Mouse (Mus musculus) intestine, postnatal 0 days (tissue): ENCODE results near the gene Zdhhc7. TPM values are rescaled to one million over a fixed set of nuclear protein-coding genes. Genes with fewer than 3 reads are reported as not detected.

Experiments
- ATAC-seq: fragments of 200-750 bp; cut with Nextera tagmentation; 2 replicates; pipeline ENCODE4 v1.8.0; 2017; ENCODE audit warnings: mild to moderate bottlenecking, moderate TSS enrichment, moderate library complexity
- H3K27ac ChIP-seq: fragments of 300-500 bp; sonication (generic); 2 replicates; pipeline ENCODE4 v1.5.1; 2014; ENCODE audit warnings: mild to moderate bottlenecking, low read depth, low read length, moderate library complexity
- H3K27me3 ChIP-seq: fragments of 300-500 bp; sonication (generic); replicated peaks from 2 replicates; pipeline ENCODE4 v1.6.1; 2014; ENCODE audit warnings: low read length, mixed read lengths; ENCODE audit not compliant: control insufficient read depth, insufficient read depth
- H3K36me3 ChIP-seq: fragments of 300-500 bp; sonication (generic); 2 replicates; pipeline ENCODE4 v1.6.1; 2014; ENCODE audit warnings: mild to moderate bottlenecking, moderate library complexity; ENCODE audit not compliant: control insufficient read depth, insufficient read depth
- H3K4me1 ChIP-seq: fragments of 300-500 bp; sonication (generic); replicated peaks from 2 replicates; pipeline ENCODE4 v1.6.1; 2014; ENCODE audit warnings: antibody characterized with exemption, low read length, mixed read lengths; ENCODE audit not compliant: control insufficient read depth, insufficient read depth
- H3K4me2 ChIP-seq: fragments of 300-500 bp; sonication (generic); replicated peaks from 2 replicates; pipeline ENCODE4 v1.6.1; 2014; ENCODE audit warnings: low read depth, mild to moderate bottlenecking, moderate library complexity
- H3K4me3 ChIP-seq: fragments of 300-500 bp; sonication (generic); 2 replicates; pipeline ENCODE4 v1.5.1; 2014; ENCODE audit warnings: low read depth, low read length
- H3K9ac ChIP-seq: fragments of 300-500 bp; sonication (generic); 2 replicates; pipeline ENCODE4 v1.6.1; 2014; ENCODE audit warnings: mild to moderate bottlenecking, low read depth, low read length
- H3K9me3 ChIP-seq: fragments of 300-500 bp; sonication (generic); 2 replicates; pipeline ENCODE4 v1.6.1; 2016; ENCODE audit warnings: mixed run types; ENCODE audit not compliant: control insufficient read depth
- CTCF ChIP-seq: sonication (generic); IDR thresholded peaks from 2 replicates; pipeline ENCODE4 v1.5.1; 2016; ENCODE audit warnings: low read depth, mild to moderate bottlenecking, control low read depth, antibody characterized with exemption, moderate library complexity
- WGBS: fragments of 180-500 bp; shearing (Covaris S2); extraction: QIAGEN DNeasy Blood & Tissue Kit; methylation state at CpG from one replicate; pipeline ENCODE4 v1.1.7; 2014; 5-methylcytosine and 5-hydroxymethylcytosine counted together
- polyA plus RNA-seq: library from polyadenylated mRNA; unstranded; fragments of >200 nt; fragmentation: Nextera tagmentation; extraction: Ambion mirVana; gene quantifications from 2 replicates; pipeline ENCODE4 v1.2.1, GENCODE M21; 2015

Zdhhc7 gene
- polyA plus RNA-seq: 39.4 and 44.9 TPM in 2 replicates

GRCm38 (mm10) chr8:120101068-120101972, at the start of gene Zdhhc7:
Gene Zdhhc7, minus strand, starts transcription at chr8:120101482.
- Histone ChIP-seq H3K4me1 (peaks cover 4% of the 10 kb centered on the region), H3K9ac (peak within 1 kb of the TSS; percentile 89), H3K4me2 (peak within 1 kb of the TSS; percentile 88), H3K36me3 (no peaks in the 10 kb centered on the region), H3K9me3 (no peaks in the 10 kb centered on the region), H3K27me3 (no peaks in the 10 kb centered on the region), H3K4me3 (peak within 1 kb of the TSS; percentile 85), H3K27ac (peak within 1 kb of the TSS; percentile 97)
- WGBS: under 1% methylated on average over 87 of the region's 88 CpGs
- peak; percentile 62 for ATAC-seq
- TF ChIP-seq CTCF: peak; percentile 13; the same call in 1 of the 2 replicates

DNA sequence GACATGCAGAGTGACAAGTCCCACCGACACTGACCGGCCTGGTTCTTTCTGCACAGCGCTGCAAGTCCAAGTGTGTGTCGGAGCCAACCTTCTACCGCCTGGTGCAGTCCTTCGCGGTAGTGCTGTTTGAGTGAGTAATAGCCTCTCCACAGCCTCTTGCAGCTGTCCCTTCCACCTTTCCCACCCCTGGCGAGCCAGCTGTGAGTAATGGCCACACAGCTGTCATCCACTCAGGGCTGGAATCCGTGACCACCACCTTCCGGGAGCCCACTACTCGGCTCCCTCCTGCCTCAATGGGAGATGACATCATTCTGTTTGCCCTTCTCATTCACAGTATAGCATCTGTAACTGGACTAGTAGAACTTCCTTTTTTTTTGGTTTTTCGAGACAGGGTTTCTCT, 48.7 kb upstream of the Zdhhc7 start:
- Histone ChIP-seq H3K36me3 (peaks cover 20% of the 10 kb centered on the region; the same call in 1 of the 2 replicates), H3K27ac (no peak overlapping the region), H3K27me3 (no peaks in the 10 kb centered on the region), H3K9me3 (no peaks in the 10 kb centered on the region), H3K4me3 (no peak overlapping the region), H3K4me1 (no peaks in the 10 kb centered on the region), H3K9ac (no peak overlapping the region), H3K4me2 (no peak overlapping the region)
- no peak for TF ChIP-seq CTCF
- ATAC-seq: no peak
- WGBS: 65% methylated on average over 12 of the region's 12 CpGs

- TF ChIP-seq CTCF: no peak
- Histone ChIP-seq H3K36me3 (peaks cover 9% of the 10 kb centered on the region; the same call in 1 of the 2 replicates), H3K4me1 (no peaks in the 10 kb centered on the region; the same call in 1 of the 2 replicates)
Measured at GRCm38 (mm10) chr8:120146051-120146450, 44.8 kb upstream of the Zdhhc7 start.

DNA sequence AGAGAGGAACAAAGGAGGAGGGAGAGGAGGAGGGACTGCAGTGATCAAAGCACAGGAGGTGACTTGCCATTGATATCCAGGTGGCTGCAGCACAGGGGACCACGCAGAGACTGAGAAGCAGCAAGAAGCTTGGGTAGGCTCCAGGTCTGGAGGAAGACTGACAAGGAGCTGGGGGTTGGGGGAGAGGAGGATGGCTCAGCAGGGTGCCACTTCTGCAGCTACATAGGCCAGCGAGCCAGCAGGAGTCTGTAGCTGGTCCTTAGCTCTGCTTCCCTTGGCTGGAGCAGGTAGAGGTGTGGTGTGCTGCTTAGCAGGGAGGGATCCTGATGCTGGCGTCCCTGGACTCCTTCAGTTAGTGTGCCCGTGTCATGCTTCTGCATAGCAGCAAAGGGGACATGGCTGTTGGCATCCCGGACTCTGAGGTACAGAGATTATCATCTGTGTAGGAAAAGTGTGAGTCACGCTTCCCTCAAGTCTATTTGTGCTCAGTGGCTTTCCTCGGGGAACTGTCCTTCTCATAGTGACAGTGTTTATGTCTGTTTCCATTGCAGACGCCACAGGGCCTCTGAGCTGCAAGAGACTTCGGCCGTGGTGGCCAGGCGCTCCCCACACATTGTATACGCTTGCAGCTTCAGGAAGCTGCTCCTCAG, 43.5 kb upstream of the Zdhhc7 start:
- TF ChIP-seq CTCF: no peak
- no peaks in the 10 kb centered on the region for H3K27me3 ChIP-seq
- no peaks in the 10 kb centered on the region for H3K9me3 ChIP-seq
- no peak overlapping the region for H3K9ac ChIP-seq
- H3K27ac ChIP-seq: no peak overlapping the region
- WGBS: 55% methylated on average over 12 of the region's 12 CpGs
- peaks cover under 1% of the 10 kb centered on the region; the same call in 1 of the 2 replicates for H3K4me1 ChIP-seq
- H3K4me2 ChIP-seq: no peak overlapping the region
- H3K4me3 ChIP-seq: no peak overlapping the region
- no peak for ATAC-seq
- H3K36me3 ChIP-seq: 0 out of 2 replicates have a peak, but pooled peaks cover 5% of the 10 kb centered on the region

More at GRCm38 (mm10) chr8:120146051-120146450, 44.8 kb upstream of the Zdhhc7 start:
- no peak for ATAC-seq
- WGBS: 88% methylated on average over 1 of the region's 1 CpGs
- H3K9ac ChIP-seq: no peak overlapping the region
- no peaks in the 10 kb centered on the region for H3K27me3 ChIP-seq
- H3K4me3 ChIP-seq: no peak overlapping the region
- H3K9me3 ChIP-seq: no peaks in the 10 kb centered on the region
- H3K4me2 ChIP-seq: no peak overlapping the region
- H3K27ac ChIP-seq: no peak overlapping the region

- H3K4me1 ChIP-seq: peaks cover 7% of the 10 kb centered on the region; the same call in 1 of the 2 replicates
- 0 out of 2 replicates have a peak, but pooled peaks cover 5% of the 10 kb centered on the region for H3K36me3 ChIP-seq
- no peak overlapping the region for H3K4me2 ChIP-seq
- WGBS: 74% methylated on average over 15 of the region's 15 CpGs
- no peak for TF ChIP-seq CTCF
- H3K27ac ChIP-seq: no peak overlapping the region
- H3K4me3 ChIP-seq: no peak overlapping the region
- H3K9ac ChIP-seq: no peak overlapping the region
- no peak for ATAC-seq
- H3K27me3 ChIP-seq: no peaks in the 10 kb centered on the region
- no peaks in the 10 kb centered on the region for H3K9me3 ChIP-seq
Measured at GRCm38 (mm10) chr8:120143911-120144651, 42.8 kb upstream of the Zdhhc7 start.

GRCm38 (mm10) chr8:120140769-120141168, 39.5 kb upstream of the Zdhhc7 start:
- H3K4me1 ChIP-seq: peaks cover 13% of the 10 kb centered on the region; the same call in 1 of the 2 replicates
- no peak overlapping the region for H3K9ac ChIP-seq
- 45% methylated on average over 3 of the region's 3 CpGs for WGBS
- H3K4me3 ChIP-seq: no peak overlapping the region
- no peak for ATAC-seq
- H3K36me3 ChIP-seq: no peaks in the 10 kb centered on the region
- H3K4me2 ChIP-seq: no peak overlapping the region
- no peaks in the 10 kb centered on the region for H3K27me3 ChIP-seq
- no peaks in the 10 kb centered on the region for H3K9me3 ChIP-seq
- peak overlapping the region; percentile 15; the same call in 1 of the 2 replicates for H3K27ac ChIP-seq
- TF ChIP-seq CTCF: no peak
